Mouse (Mus musculus) forebrain, embryonic 11.5 days (tissue): ENCODE data around the gene Sprr2b. TPM values are rescaled to one million over a fixed set of nuclear protein-coding genes. Genes with fewer than 3 reads are reported as not detected.

Source experiments
- ATAC-seq: fragments of 200-750 bp; cut with Nextera tagmentation; replicated peaks from 2 replicates; pipeline ENCODE4 v1.8.0; 2017; ENCODE audit warnings: moderate TSS enrichment; ENCODE audit not compliant: low FRiP score
- DNase-seq: peaks from one replicate; pipeline ENCODE4 v3.0.0-alpha.2; 2017; ENCODE audit warnings: low spot score
- H3K27ac ChIP-seq: fragments of 300-500 bp; sonication (generic); 2 replicates; pipeline ENCODE4 v1.5.1; 2014; ENCODE audit warnings: low read depth, low read length
- H3K27me3 ChIP-seq: fragments of 300-500 bp; sonication (generic); 2 replicates; pipeline ENCODE4 v1.6.1; 2014; ENCODE audit warnings: mild to moderate bottlenecking, low read length, mixed read lengths; ENCODE audit not compliant: control insufficient read depth, insufficient read depth
- H3K36me3 ChIP-seq: fragments of 300-500 bp; sonication (generic); 2 replicates; pipeline ENCODE4 v1.6.1; 2014; ENCODE audit warnings: mild to moderate bottlenecking, low read length, moderate library complexity, mixed read lengths; ENCODE audit not compliant: control insufficient read depth, insufficient read depth
- H3K4me1 ChIP-seq: fragments of 300-500 bp; sonication (generic); replicated peaks from 2 replicates; pipeline ENCODE4 v1.6.1; 2014; ENCODE audit warnings: low read length, mixed read lengths; ENCODE audit not compliant: control insufficient read depth, insufficient read depth
- H3K4me2 ChIP-seq: fragments of 300-500 bp; sonication (generic); 2 replicates; pipeline ENCODE4 v1.6.1; 2014; ENCODE audit warnings: low read depth, mild to moderate bottlenecking, low read length, moderate library complexity, mixed read lengths; ENCODE audit not compliant: severe bottlenecking
- H3K4me3 ChIP-seq: fragments of 300-500 bp; sonication (generic); 2 replicates; pipeline ENCODE4 v1.5.1; 2014; ENCODE audit warnings: low read depth, low read length
- H3K9ac ChIP-seq: fragments of 300-500 bp; sonication (generic); 2 replicates; pipeline ENCODE4 v1.6.1; 2014; ENCODE audit warnings: low read length
- H3K9me3 ChIP-seq: fragments of 300-500 bp; sonication (generic); 2 replicates; pipeline ENCODE4 v1.6.1; 2016; ENCODE audit warnings: low read length, mixed read lengths; ENCODE audit not compliant: control insufficient read depth
- WGBS: fragments of 180-500 bp; shearing (Covaris S2); extraction: QIAGEN DNeasy Blood & Tissue Kit; methylation state at CpG from one replicate; pipeline ENCODE4 v1.1.7; 2014; 5-methylcytosine and 5-hydroxymethylcytosine counted together
- polyA plus RNA-seq: library from polyadenylated mRNA; unstranded; fragments of >200 nt; fragmentation: Nextera tagmentation; extraction: Ambion mirVana; gene quantifications from 2 replicates; pipeline ENCODE4 v1.2.1, GENCODE M21; 2014

The Sprr2b gene
- polyA plus RNA-seq, 1 experiment from 2014 or later, result not detected

- no peaks in the 10 kb centered on the region for H3K4me1 ChIP-seq
- no peak overlapping the region for H3K9ac ChIP-seq
- no peaks in the 10 kb centered on the region for H3K9me3 ChIP-seq
- H3K36me3 ChIP-seq, result no peaks in the 10 kb centered on the region
- no peaks in the 10 kb centered on the region for H3K27me3 ChIP-seq
- no peak overlapping the region for H3K4me3 ChIP-seq
- no peak overlapping the region for H3K4me2 ChIP-seq
- DNase-seq (no peak), ATAC-seq (no peak)
- 72% methylated on average over 2 of the region's 2 CpGs for WGBS
- no peak overlapping the region for H3K27ac ChIP-seq
These were observed 964 bp downstream of the Sprr2b start for GRCm38 (mm10) chr3:92317384-92317783.

- Histone ChIP-seq H3K27ac (no peak overlapping the region), H3K36me3 (no peaks in the 10 kb centered on the region), H3K9ac (no peak overlapping the region), H3K4me2 (no peak overlapping the region), H3K4me3 (no peak overlapping the region), H3K27me3 (no peaks in the 10 kb centered on the region), H3K9me3 (no peaks in the 10 kb centered on the region), H3K4me1 (no peaks in the 10 kb centered on the region)
- ATAC-seq, result no peak
- WGBS, result 86% methylated on average over 1 of the region's 1 CpGs
- DNase-seq, result no peak
These were observed 19.9 kb downstream of the Sprr2b start for GRCm38 (mm10) chr3:92336278-92336677.

- Histone ChIP-seq H3K27me3 (no peaks in the 10 kb centered on the region), H3K36me3 (no peaks in the 10 kb centered on the region), H3K9me3 (no peaks in the 10 kb centered on the region), H3K4me2 (no peak within 1 kb of the TSS), H3K27ac (no peak within 1 kb of the TSS), H3K4me3 (no peak within 1 kb of the TSS), H3K4me1 (no peaks in the 10 kb centered on the region), H3K9ac (no peak within 1 kb of the TSS)
- ATAC-seq (no peak), DNase-seq (no peak)
- WGBS, result 93% methylated on average over 5 of the region's 5 CpGs
These were observed 22.4 kb downstream of the Sprr2b start, which contains the start of gene Sprr2d for GRCm38 (mm10) chr3:92338840-92339239. Gene Sprr2d (plus strand): TSS chr3:92339140.

GRCm38 (mm10) chr3:92351843-92352242 is 35.4 kb downstream of the Sprr2b start, which contains the start of gene Sprr2e:
Gene Sprr2e (plus strand): TSS chr3:92352143.
- H3K9ac ChIP-seq, result no peak within 1 kb of the TSS
- DNase-seq, result no peak
- WGBS, result 82% methylated on average over 2 of the region's 2 CpGs
- no peak within 1 kb of the TSS for H3K4me3 ChIP-seq
- no peaks in the 10 kb centered on the region for H3K27me3 ChIP-seq
- H3K36me3 ChIP-seq, result no peaks in the 10 kb centered on the region
- H3K4me1 ChIP-seq, result no peaks in the 10 kb centered on the region
- no peak for ATAC-seq
- H3K9me3 ChIP-seq, result no peaks in the 10 kb centered on the region
- no peak within 1 kb of the TSS for H3K27ac ChIP-seq
- H3K4me2 ChIP-seq, result no peak within 1 kb of the TSS

- Histone ChIP-seq H3K27me3 (no peaks in the 10 kb centered on the region), H3K27ac (no peak overlapping the region), H3K9ac (no peak overlapping the region), H3K4me2 (no peak overlapping the region), H3K4me1 (no peaks in the 10 kb centered on the region), H3K36me3 (no peaks in the 10 kb centered on the region), H3K4me3 (no peak overlapping the region), H3K9me3 (no peaks in the 10 kb centered on the region)
- DNase-seq, result no peak
- ATAC-seq, result no peak
These were observed 45.2 kb downstream of the Sprr2b start for GRCm38 (mm10) chr3:92361619-92362018.

GRCm38 (mm10) chr3:92364887-92365286 is 48.5 kb downstream of the Sprr2b start, which contains the start of gene Sprr2f:
Gene Sprr2f (plus strand): TSS chr3:92365187.
- H3K4me2 ChIP-seq, result no peak within 1 kb of the TSS
- no peak within 1 kb of the TSS for H3K27ac ChIP-seq
- ATAC-seq, result no peak
- H3K36me3 ChIP-seq, result no peaks in the 10 kb centered on the region
- H3K9ac ChIP-seq, result no peak within 1 kb of the TSS
- H3K4me3 ChIP-seq, result no peak within 1 kb of the TSS
- no peaks in the 10 kb centered on the region for H3K9me3 ChIP-seq
- no peak for DNase-seq
- no peaks in the 10 kb centered on the region for H3K4me1 ChIP-seq
- 81% methylated on average over 3 of the region's 3 CpGs for WGBS
- no peaks in the 10 kb centered on the region for H3K27me3 ChIP-seq

Other genes with a start within 250 kb of the Sprr2b start
- 0.86 and 0.99 TPM in 2 replicates for gene Lor, start 233.5 kb upstream of the Sprr2b start, polyA plus RNA-seq
- gene Prr9, start 192.7 kb upstream of the Sprr2b start, polyA plus RNA-seq, result not detected in 2 replicates
- gene Lelp1, start 173.9 kb upstream of the Sprr2b start, polyA plus RNA-seq, result not detected in 2 replicates
- not detected in 2 replicates for gene Sprr2a1, start 100.8 kb upstream of the Sprr2b start, polyA plus RNA-seq
- not detected in 2 replicates for gene Sprr2a2, start 100.7 kb upstream of the Sprr2b start, polyA plus RNA-seq
- not detected in 2 replicates for gene Sprr2a3, start 31.2 kb upstream of the Sprr2b start, polyA plus RNA-seq
- not detected in 2 replicates for gene Sprr2d, start 22.5 kb downstream of the Sprr2b start, polyA plus RNA-seq
- gene Sprr2e, start 35.5 kb downstream of the Sprr2b start, polyA plus RNA-seq, result not detected in 2 replicates
- not detected in 2 replicates for gene Sprr2f, start 48.6 kb downstream of the Sprr2b start, polyA plus RNA-seq
- gene Sprr2h, start 69.1 kb downstream of the Sprr2b start, polyA plus RNA-seq, result not detected in 2 replicates
- not detected in 2 replicates for gene Sprr2i, start 91.4 kb downstream of the Sprr2b start, polyA plus RNA-seq
- gene Sprr2j-ps, start 101.5 kb downstream of the Sprr2b start, polyA plus RNA-seq, result not detected in 2 replicates
- 5.4 and 7.4 TPM in 2 replicates for gene Gm9774, start 112.8 kb downstream of the Sprr2b start, polyA plus RNA-seq
- not detected in 2 replicates for gene Sprr2k, start 116.0 kb downstream of the Sprr2b start, polyA plus RNA-seq
- not detected in 2 replicates for gene Sprr1b, start 122.2 kb downstream of the Sprr2b start, polyA plus RNA-seq
- not detected in 2 replicates for gene Sprr3, start 142.1 kb downstream of the Sprr2b start, polyA plus RNA-seq
- gene Sprr1a, start 169.3 kb downstream of the Sprr2b start, polyA plus RNA-seq, result not detected in 2 replicates
- not detected in 2 replicates for gene Sprr4, start 183.9 kb downstream of the Sprr2b start, polyA plus RNA-seq
- gene 2310046K23Rik, start 217.9 kb downstream of the Sprr2b start, polyA plus RNA-seq, result not detected in 2 replicates